Mouse (Mus musculus) heart, embryonic 10.5 days (tissue): Measurements from ENCODE around the gene Apol7c. TPM values are rescaled to one million over a fixed set of nuclear protein-coding genes. Genes with fewer than 3 reads are reported as not detected.
"Not testable (repeated sequence)": the region's sequence is repeated elsewhere in the genome, so short reads cannot be mapped to it uniquely, and the experiment has no call there.

Experiments used
- DNase-seq: peaks from one replicate; pipeline ENCODE4 v3.0.0-alpha.2; 2017; ENCODE audit warnings: low spot score
- H3K27ac ChIP-seq: fragments of 300-500 bp; sonication (generic); 2 replicates; pipeline ENCODE4 v1.5.1; 2016; ENCODE audit warnings: mild to moderate bottlenecking
- H3K27me3 ChIP-seq: fragments of 300-500 bp; sonication (generic); 2 replicates; pipeline ENCODE4 v1.6.1; 2016; ENCODE audit warnings: mild to moderate bottlenecking; ENCODE audit not compliant: poor library complexity, insufficient read depth, severe bottlenecking
- H3K36me3 ChIP-seq: fragments of 300-500 bp; sonication (generic); 2 replicates; pipeline ENCODE4 v1.6.1; 2016; ENCODE audit warnings: mild to moderate bottlenecking, moderate library complexity
- H3K4me1 ChIP-seq: fragments of 300-500 bp; sonication (generic); 2 replicates; pipeline ENCODE4 v1.6.1; 2016; ENCODE audit warnings: mild to moderate bottlenecking
- H3K4me3 ChIP-seq: fragments of 300-500 bp; sonication (generic); 2 replicates; pipeline ENCODE4 v1.5.1; 2016; ENCODE audit warnings: mild to moderate bottlenecking, moderate library complexity
- H3K9me3 ChIP-seq: fragments of 300-500 bp; sonication (generic); 2 replicates; pipeline ENCODE4 v1.6.1; 2016; ENCODE audit warnings: mild to moderate bottlenecking, moderate library complexity
- WGBS: fragments of 180-500 bp; shearing (Covaris S2); methylation state at CpG from one replicate; pipeline ENCODE4 v1.1.7; 2016; 5-methylcytosine and 5-hydroxymethylcytosine counted together
- polyA plus RNA-seq: library from polyadenylated mRNA; unstranded; fragments of >200 nt; fragmentation: Nextera tagmentation; extraction: Ambion mirVana; gene quantifications from 2 replicates; pipeline ENCODE4 v1.2.1, GENCODE M21; 2016

Gene Apol7c
- polyA plus RNA-seq, result not detected in 2 replicates

- no peaks in the 10 kb centered on the region for H3K27me3 ChIP-seq
- no peak for DNase-seq
- no peak within 1 kb of the TSS for H3K4me3 ChIP-seq
- H3K27ac ChIP-seq, result no peak within 1 kb of the TSS
- H3K9me3 ChIP-seq, result no peaks in the 10 kb centered on the region
- H3K4me1 ChIP-seq, result no peaks in the 10 kb centered on the region
- H3K36me3 ChIP-seq, result no peaks in the 10 kb centered on the region
Measured at GRCm38 (mm10) chr15:77533216-77533615, at the start of gene Apol7c. Apol7c (minus strand) TSS chr15:77533316.

GRCm38 (mm10) chr15:77581681-77582080, 48.6 kb upstream of the Apol7c start:
- Histone ChIP-seq H3K4me1 (no peaks in the 10 kb centered on the region), H3K4me3 (no peak overlapping the region), H3K36me3 (no peaks in the 10 kb centered on the region), H3K27me3 (no peaks in the 10 kb centered on the region), H3K9me3 (0 out of 2 replicates have a peak, but pooled peaks cover 5% of the 10 kb centered on the region), H3K27ac (no peak overlapping the region)
- WGBS, result 26% methylated on average over 1 of the region's 1 CpGs
- DNase-seq, result no peak

GRCm38 (mm10) chr15:77579311-77579710, 46.2 kb upstream of the Apol7c start:
- no peaks in the 10 kb centered on the region for H3K27me3 ChIP-seq
- H3K9me3 ChIP-seq, result 0 out of 2 replicates have a peak, but pooled peaks cover 5% of the 10 kb centered on the region
- no peak overlapping the region for H3K4me3 ChIP-seq
- no peak for DNase-seq
- H3K36me3 ChIP-seq, result no peaks in the 10 kb centered on the region
- no peaks in the 10 kb centered on the region for H3K4me1 ChIP-seq
- WGBS, result 87% methylated on average over 4 of the region's 4 CpGs
- no peak overlapping the region for H3K27ac ChIP-seq

- 94% methylated on average over 2 of the region's 2 CpGs for WGBS
- no peak overlapping the region for H3K4me3 ChIP-seq
- no peak for DNase-seq
- H3K9me3 ChIP-seq, result 0 out of 2 replicates have a peak, but pooled peaks cover 5% of the 10 kb centered on the region
- no peaks in the 10 kb centered on the region for H3K27me3 ChIP-seq
- H3K4me1 ChIP-seq, result no peaks in the 10 kb centered on the region
- no peaks in the 10 kb centered on the region for H3K36me3 ChIP-seq
- no peak overlapping the region for H3K27ac ChIP-seq
Measured at GRCm38 (mm10) chr15:77578801-77579200, 45.7 kb upstream of the Apol7c start.

- DNase-seq, result no peak
Measured at GRCm38 (mm10) chr15:77563219-77563618, 30.1 kb upstream of the Apol7c start.

GRCm38 (mm10) chr15:77561792-77562191, 28.7 kb upstream of the Apol7c start, which contains the start of gene 1700025B11Rik:
1700025B11Rik (minus strand) TSS chr15:77561892.
- Histone ChIP-seq H3K27ac (no peak within 1 kb of the TSS), H3K36me3 (no peaks in the 10 kb centered on the region), H3K9me3 (no peaks in the 10 kb centered on the region), H3K27me3 (no peaks in the 10 kb centered on the region), H3K4me3 (no peak within 1 kb of the TSS), H3K4me1 (no peaks in the 10 kb centered on the region)
- no peak for DNase-seq

More at GRCm38 (mm10) chr15:77563219-77563618, 30.1 kb upstream of the Apol7c start:
- H3K9me3 ChIP-seq, result no peaks in the 10 kb centered on the region
- no peaks in the 10 kb centered on the region for H3K27me3 ChIP-seq
- no peak overlapping the region for H3K27ac ChIP-seq
- H3K4me3 ChIP-seq, result no peak overlapping the region
- no peaks in the 10 kb centered on the region for H3K4me1 ChIP-seq
- H3K36me3 ChIP-seq, result no peaks in the 10 kb centered on the region

GRCm38 (mm10) chr15:77539221-77539620, 6.1 kb upstream of the Apol7c start:
- not testable (repeated sequence) for H3K4me3 ChIP-seq, H3K27ac ChIP-seq, H3K36me3 ChIP-seq, H3K9me3 ChIP-seq, H3K27me3 ChIP-seq, DNase-seq, H3K4me1 ChIP-seq
- 53% methylated on average over 1 of the region's 1 CpGs for WGBS

- 13% methylated on average over 6 of the region's 6 CpGs for WGBS
- H3K4me3 ChIP-seq, result not testable (repeated sequence)
Measured at GRCm38 (mm10) chr15:77523186-77523843, 9.8 kb downstream of the Apol7c start.

GRCm38 (mm10) chr15:77520596-77520995, 12.5 kb downstream of the Apol7c start:
- WGBS, result 80% methylated on average over 4 of the region's 4 CpGs
- H3K4me3 ChIP-seq, H3K27me3 ChIP-seq, H3K27ac ChIP-seq, H3K36me3 ChIP-seq, H3K4me1 ChIP-seq, H3K9me3 ChIP-seq, DNase-seq: not testable (repeated sequence)

More at GRCm38 (mm10) chr15:77523186-77523843, 9.8 kb downstream of the Apol7c start:
- not testable (repeated sequence) for H3K9me3 ChIP-seq, H3K4me1 ChIP-seq, H3K27me3 ChIP-seq, H3K27ac ChIP-seq, H3K36me3 ChIP-seq
- peak; percentile 79 for DNase-seq

GRCm38 (mm10) chr15:77507966-77508365, 25.1 kb downstream of the Apol7c start, which contains the start of gene Apol11a:
Apol11a (plus strand) TSS chr15:77508271.
- not testable (repeated sequence) for H3K27ac ChIP-seq, H3K4me1 ChIP-seq, DNase-seq, H3K9me3 ChIP-seq, H3K36me3 ChIP-seq, H3K27me3 ChIP-seq, H3K4me3 ChIP-seq

GRCm38 (mm10) chr15:77494694-77495093, 38.4 kb downstream of the Apol7c start:
- H3K4me3 ChIP-seq, H3K27ac ChIP-seq, H3K36me3 ChIP-seq, H3K27me3 ChIP-seq, DNase-seq, H3K4me1 ChIP-seq, H3K9me3 ChIP-seq: not testable (repeated sequence)
- 65% methylated on average over 1 of the region's 1 CpGs for WGBS

GRCm38 (mm10) chr15:77493181-77493580, 39.9 kb downstream of the Apol7c start:
- H3K4me1 ChIP-seq, H3K9me3 ChIP-seq, DNase-seq, H3K36me3 ChIP-seq, H3K27me3 ChIP-seq, H3K4me3 ChIP-seq, H3K27ac ChIP-seq: not testable (repeated sequence)
- no CpG with 5 or more reads among the region's 1 CpGs for WGBS

GRCm38 (mm10) chr15:77482140-77482794, 50.8 kb downstream of the Apol7c start:
- no peaks in the 10 kb centered on the region for H3K27me3 ChIP-seq
- DNase-seq, result no peak
- H3K36me3 ChIP-seq, result no peaks in the 10 kb centered on the region
- WGBS, result 69% methylated on average over 4 of the region's 4 CpGs
- H3K4me3 ChIP-seq, result no peak overlapping the region
- H3K4me1 ChIP-seq, result no peaks in the 10 kb centered on the region
- H3K27ac ChIP-seq, result no peak overlapping the region
- H3K9me3 ChIP-seq, result no peaks in the 10 kb centered on the region
